Mouse (Mus musculus) limb, embryonic 13.5 days (tissue): Measurements from ENCODE around the gene Bcl2a1b. TPM values are rescaled to one million over a fixed set of nuclear protein-coding genes. Genes with fewer than 3 reads are reported as not detected.

Experiments used
- polyA plus RNA-seq: library from polyadenylated mRNA; unstranded; fragments of >200 nt; fragmentation: Nextera tagmentation; extraction: Ambion mirVana; gene quantifications from 2 replicates; pipeline ENCODE4 v1.2.1, GENCODE M21; 2015

Bcl2a1b gene
- polyA plus RNA-seq, 1 experiment from 2014 or later = 1.8 TPM

Other genes starting within 250 kb of the Bcl2a1b start
- not detected in 2 replicates for gene Bcl2a1a, start 242.3 kb upstream of the Bcl2a1b start, polyA plus RNA-seq
- not detected in 2 replicates for gene Trim43b, start 106.4 kb upstream of the Bcl2a1b start, polyA plus RNA-seq
- gene Gm29094, start 170 bp downstream of the Bcl2a1b start, polyA plus RNA-seq = 0.46 TPM in 1 of 2 replicates, not detected in the other
- gene Mthfs, start 11.5 kb downstream of the Bcl2a1b start, polyA plus RNA-seq = 24.9 and 31.3 TPM in 2 replicates